Mouse (Mus musculus) MEL (cell line): Measurements from ENCODE around the gene Egln3. TPM values are rescaled to one million over a fixed set of nuclear protein-coding genes. Genes with fewer than 3 reads are reported as not detected.
A peak's percentile ranks its signal among the peaks of the same experiment; 100 is the strongest.

Experiments
- DNase-seq: peaks from one replicate; pipeline ENCODE4 v3.0.0; 2011; ENCODE audit warnings: low read depth, low spot score
- H3K27ac ChIP-seq: 2 replicates; pipeline ENCODE4 v1.5.1; 2012; ENCODE audit warnings: low read depth, mild to moderate bottlenecking, control low read depth, low read length, moderate library complexity; ENCODE audit not compliant: control insufficient read depth
- H3K27me3 ChIP-seq, 2 experiments: fragments of 150-350 bp in 1 of 2; sonication (generic) in 1 of 2; 2 replicates each; pipeline ENCODE4 v1.6.1; 2012; ENCODE audit warnings: low read length in 2 of 2, mild to moderate bottlenecking in 2 of 2, improper control_type of control experiment in 1 of 2, moderate library complexity in 1 of 2; ENCODE audit not compliant: insufficient read depth in 2 of 2, control insufficient read depth in 1 of 2
- H3K36me3 ChIP-seq, 2 experiments: 2 replicates each; pipeline ENCODE4 v1.6.1; 2012 to 2014; ENCODE audit warnings: low read length in 2 of 2, improper control_type of control experiment in 1 of 2, inconsistent platforms in 1 of 2, mild to moderate bottlenecking in 1 of 2; ENCODE audit not compliant: insufficient read depth in 2 of 2, control insufficient read depth in 1 of 2
- H3K4me1 ChIP-seq, 2 experiments: fragments of 150-350 bp in 1 of 2; sonication (generic) in 1 of 2; 2 replicates each; pipeline ENCODE4 v1.6.1; 2012; ENCODE audit warnings: low read length in 2 of 2, improper control_type of control experiment in 1 of 2, mild to moderate bottlenecking in 1 of 2; ENCODE audit not compliant: insufficient read depth in 2 of 2, control insufficient read depth in 1 of 2
- H3K4me3 ChIP-seq, 2 experiments: fragments of 150-350 bp in 1 of 2; sonication (generic) in 1 of 2; 2 replicates each; pipeline ENCODE4 v1.5.1; 2012; ENCODE audit warnings: low read depth in 2 of 2, low read length in 2 of 2, mild to moderate bottlenecking in 2 of 2, moderate library complexity in 2 of 2, control low read depth in 1 of 2, improper control_type of control experiment in 1 of 2; ENCODE audit not compliant: control insufficient read depth in 1 of 2, insufficient read depth in 1 of 2
- H3K79me2 ChIP-seq: 2 replicates; pipeline ENCODE4 v1.6.1; 2012; ENCODE audit warnings: mild to moderate bottlenecking, low read length, moderate library complexity; ENCODE audit not compliant: control insufficient read depth, poor library complexity, insufficient read depth
- H3K9ac ChIP-seq: 2 replicates; pipeline ENCODE4 v1.6.1; 2012; ENCODE audit warnings: low read depth, mild to moderate bottlenecking, control low read depth, low read length, moderate library complexity; ENCODE audit not compliant: control insufficient read depth, poor library complexity, severe bottlenecking
- H3K9me3 ChIP-seq: fragments of 150-350 bp; sonication (generic); replicated peaks from 2 replicates; pipeline ENCODE4 v1.6.1; 2012; ENCODE audit warnings: mild to moderate bottlenecking, low read length, improper control_type of control experiment, moderate library complexity; ENCODE audit not compliant: insufficient read depth
- CHD1 ChIP-seq: IDR thresholded peaks from 2 replicates; pipeline ENCODE4 v1.6.1; 2012; ENCODE audit warnings: low read depth, mild to moderate bottlenecking, inconsistent platforms, low read length, improper control_type of control experiment
- CTCF ChIP-seq, 3 experiments: IDR thresholded peaks in 2 of 3; conservative IDR thresholded peaks in 1 of 3; 2 replicates each; pipeline ENCODE4 v1.5.1; 2011 to 2012; ENCODE audit warnings: low read length in 3 of 3, low read depth in 2 of 3, mild to moderate bottlenecking in 2 of 3, improper control_type of control experiment in 1 of 3, inconsistent platforms in 1 of 3, mixed read lengths in 1 of 3, moderate library complexity in 1 of 3; ENCODE audit not compliant: control insufficient read depth in 1 of 3, insufficient read depth in 1 of 3, poor library complexity in 1 of 3, severe bottlenecking in 1 of 3
- ELF1 ChIP-seq: IDR thresholded peaks from 2 replicates; pipeline ENCODE4 v1.6.1; 2014; ENCODE audit warnings: low read depth, mild to moderate bottlenecking, inconsistent platforms, low read length, improper control_type of control experiment, moderate library complexity
- EP300 ChIP-seq, 2 experiments: IDR thresholded peaks; 2 replicates each; pipeline ENCODE4 v1.6.1; 2011; ENCODE audit warnings: improper control_type of control experiment in 2 of 2, low read length in 2 of 2, low read depth in 1 of 2, mild to moderate bottlenecking in 1 of 2
- GATA1 ChIP-seq: IDR thresholded peaks from 2 replicates; pipeline ENCODE4 v1.6.1; 2011; ENCODE audit warnings: low read depth, low read length, improper control_type of control experiment
- JUND ChIP-seq: IDR thresholded peaks from 2 replicates; pipeline ENCODE4 v1.6.1; 2011; ENCODE audit warnings: low read depth, mild to moderate bottlenecking, improper control_type of control experiment, low read length
- MEF2A ChIP-seq: IDR thresholded peaks from 2 replicates; pipeline ENCODE4 v1.6.1; 2014; ENCODE audit warnings: low read depth, mild to moderate bottlenecking, inconsistent platforms, low read length, improper control_type of control experiment; ENCODE audit not compliant: poor library complexity, insufficient replicate concordance, severe bottlenecking; ENCODE audit errors: extremely low read depth
- MYB ChIP-seq: IDR thresholded peaks from 2 replicates; pipeline ENCODE4 v1.6.1; 2011; ENCODE audit warnings: mild to moderate bottlenecking, low read depth, low read length, improper control_type of control experiment
- MYC ChIP-seq: IDR thresholded peaks from 2 replicates; pipeline ENCODE4 v1.6.1; 2011; ENCODE audit warnings: low read depth, mild to moderate bottlenecking, low read length, improper control_type of control experiment, moderate library complexity
- RAD21 ChIP-seq: IDR thresholded peaks from 2 replicates; pipeline ENCODE4 v1.6.1; 2011; ENCODE audit warnings: mild to moderate bottlenecking, low read depth, low read length, improper control_type of control experiment
- RCOR1 ChIP-seq: IDR thresholded peaks from 2 replicates; pipeline ENCODE4 v1.6.1; 2012; ENCODE audit warnings: low read depth, mild to moderate bottlenecking, inconsistent platforms, low read length, improper control_type of control experiment
- SMC3 ChIP-seq: IDR thresholded peaks from 2 replicates; pipeline ENCODE4 v1.6.1; 2011; ENCODE audit warnings: low read depth, low read length, improper control_type of control experiment
- USF2 ChIP-seq, 2 experiments: IDR thresholded peaks; 2 replicates each; pipeline ENCODE4 v1.6.1; 2011 to 2012; ENCODE audit warnings: improper control_type of control experiment in 2 of 2, low read length in 2 of 2, borderline replicate concordance in 1 of 2, inconsistent platforms in 1 of 2, low read depth in 1 of 2, mild to moderate bottlenecking in 1 of 2; ENCODE audit not compliant: insufficient read depth in 1 of 2
- ZC3H11A ChIP-seq: IDR thresholded peaks from 2 replicates; pipeline ENCODE4 v1.6.1; 2012; ENCODE audit warnings: low read depth, mild to moderate bottlenecking, inconsistent platforms, low read length, improper control_type of control experiment
- ZKSCAN1 ChIP-seq: IDR thresholded peaks from 2 replicates; pipeline ENCODE4 v1.6.1; 2012; ENCODE audit warnings: low read depth, mild to moderate bottlenecking, inconsistent platforms, low read length, improper control_type of control experiment, moderate library complexity
- ZNF384 ChIP-seq: IDR thresholded peaks from 2 replicates; pipeline ENCODE4 v1.6.1; 2012; ENCODE audit warnings: low read depth, mild to moderate bottlenecking, inconsistent platforms, low read length, improper control_type of control experiment
- polyA plus RNA-seq, 2 experiments: library from polyadenylated mRNA; stranded (reverse) in 1 of 2; unstranded in 1 of 2; fragments of >175 nt in 1 of 2; fragments of >200 nt in 1 of 2; gene quantifications; 2 replicates each; pipeline versions ENCODE4 v1.2.1 to v1.2.4; 2012; ENCODE audit warnings: low replicate concordance in 2 of 2, low read depth in 1 of 2; ENCODE audit not compliant: insufficient read length in 2 of 2, insufficient read depth in 1 of 2, missing spikeins in 1 of 2
- total RNA-seq: library from RNA; depleted of rRNA; stranded (reverse); fragments of 300-350 nt; gene quantifications from 2 replicates; pipeline ENCODE4 v1.2.3, GENCODE M21; 2012

The Egln3 gene
- total and polyA plus RNA-seq, 3 experiments = 3.2 to 30.1 TPM; not detected in 1

DNA sequence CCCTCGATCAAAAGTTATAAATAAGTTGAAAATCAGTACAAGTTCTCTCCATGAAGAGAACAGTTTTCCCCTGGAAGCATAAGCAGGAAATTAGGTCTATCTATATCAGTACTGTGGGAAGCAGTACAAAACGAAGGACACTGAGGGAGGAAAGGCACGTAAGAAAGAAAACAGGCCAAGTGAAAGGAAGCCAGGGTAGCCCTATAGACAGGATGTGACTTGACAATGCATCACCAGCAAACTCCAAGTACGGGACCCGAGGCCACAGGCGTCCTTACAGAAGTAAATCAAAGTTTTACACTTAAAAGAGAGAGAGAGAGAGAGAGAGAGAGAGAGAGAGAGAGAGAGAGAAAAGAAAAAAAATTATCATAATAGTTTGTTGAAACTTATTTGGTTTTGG, 2.8 kb downstream of the Egln3 start:
- H3K9ac ChIP-seq = no peak overlapping the region
- no peak overlapping the region for H3K27ac ChIP-seq
- peaks cover 0 to 5% of the 10 kb centered on the region in 2 experiments; a peak in 2 of 4 replicates for H3K36me3 ChIP-seq
- peak overlapping the region; percentile 2 to 77; a peak in 2 of 4 replicates for H3K4me3 ChIP-seq
- DNase-seq = peak; percentile 43
- no peaks in the 10 kb centered on the region for H3K9me3 ChIP-seq
- H3K27me3 ChIP-seq = no peaks in the 10 kb centered on the region
- H3K79me2 ChIP-seq = peaks cover 3% of the 10 kb centered on the region; the same call in 1 of the 2 replicates
- no peak for TF ChIP-seq ZC3H11A
- TF ChIP-seq MYB = no peak
- TF ChIP-seq ZNF384 = peak; percentile 10; the same call in 1 of the 2 replicates
- TF ChIP-seq, all 39 proteins: peak for 1
- H3K4me1 ChIP-seq = peaks cover 8 to 13% of the 10 kb centered on the region in 2 experiments; a peak in 3 of 4 replicates

GRCm38 (mm10) chr12:54200172-54200571, 3.5 kb downstream of the Egln3 start:
- peaks cover 3% of the 10 kb centered on the region; the same call in 1 of the 2 replicates for H3K79me2 ChIP-seq
- H3K4me1 ChIP-seq = peaks cover 8 to 13% of the 10 kb centered on the region in 2 experiments; a peak in 3 of 4 replicates
- H3K9me3 ChIP-seq = no peaks in the 10 kb centered on the region
- no peak overlapping the region for H3K9ac ChIP-seq
- no peaks in the 10 kb centered on the region for H3K27me3 ChIP-seq
- no peak overlapping the region for H3K27ac ChIP-seq
- peak overlapping the region; percentile 18 to 77; a peak in 2 of 4 replicates for H3K4me3 ChIP-seq
- peak; percentile 63 for DNase-seq
- peak; percentile 37; the same call in 1 of the 2 replicates for TF ChIP-seq GATA1
- TF ChIP-seq ZNF384 = no peak
- no peak for TF ChIP-seq ELF1
- peak; percentile 53 for TF ChIP-seq SMC3
- peak; percentile 55 to 63 (median 63) for TF ChIP-seq CTCF (IDR thresholded peaks at IDR 0.05 in 2 of 3, conservative IDR thresholded peaks at IDR 0.05 in 1 of 3; ENCODE audit: control insufficient read depth in 1 of 3, insufficient read depth in 1 of 3, low read depth in 2 of 3, low read length in 3 of 3, poor library complexity in 1 of 3, severe bottlenecking in 1 of 3)
- peak; percentile 49 for TF ChIP-seq RAD21
- 0 out of 2 replicates have a peak, but pooled peaks have one; percentile 4 for TF ChIP-seq MYB
- TF ChIP-seq EP300 (IDR thresholded peaks at IDR 0.05; ENCODE audit: low read depth in 1 of 2, low read length in 2 of 2) = no peak
- peak; percentile 58 for TF ChIP-seq ZC3H11A
- TF ChIP-seq CHD1 = no peak
- peaks cover 0 to 5% of the 10 kb centered on the region in 2 experiments; a peak in 2 of 4 replicates for H3K36me3 ChIP-seq

DNA sequence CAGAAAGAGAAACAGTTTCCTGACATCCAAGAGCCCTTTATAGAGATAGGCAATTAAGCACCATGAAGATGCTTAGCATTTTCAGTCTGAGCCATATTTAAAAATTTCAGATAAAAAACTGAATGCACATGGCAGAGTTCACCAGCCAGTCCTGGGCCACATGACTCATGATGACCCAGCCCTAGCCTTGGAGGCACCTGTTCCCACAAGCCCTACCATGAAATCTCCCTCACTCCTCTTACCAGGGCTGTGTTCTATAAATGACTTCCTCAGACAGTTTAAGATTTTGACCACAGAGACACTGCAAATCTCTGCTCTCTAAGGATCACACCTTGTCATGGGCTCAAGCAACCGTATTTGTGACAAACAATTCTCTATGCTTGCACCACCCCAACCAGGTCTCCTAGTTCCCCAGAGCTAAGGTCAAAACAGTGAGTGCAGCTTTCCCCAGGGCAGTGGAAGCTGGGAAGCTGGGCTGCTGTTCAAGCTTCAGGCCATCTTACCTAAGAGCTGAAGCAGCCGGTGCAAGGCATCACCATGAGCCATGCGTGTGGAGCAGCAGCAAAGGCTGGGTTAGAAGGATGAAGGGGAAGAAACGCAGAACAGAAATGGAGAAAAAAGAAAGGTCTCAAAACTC, 5.3 kb downstream of the Egln3 start:
- Histone ChIP-seq H3K4me1 (peaks cover 8 to 13% of the 10 kb centered on the region in 2 experiments; a peak in 3 of 4 replicates), H3K9ac (no peak overlapping the region), H3K79me2 (peaks cover 3% of the 10 kb centered on the region; the same call in 1 of the 2 replicates), H3K27me3 (no peaks in the 10 kb centered on the region), H3K36me3 (peaks cover 0 to 5% of the 10 kb centered on the region in 2 experiments; a peak in 2 of 4 replicates), H3K4me3 (peak overlapping the region in 1 of 2 experiments; percentile 15; a peak in 1 of 4 replicates), H3K27ac (no peak overlapping the region), H3K9me3 (no peaks in the 10 kb centered on the region)
- DNase-seq = no peak
- TF ChIP-seq RCOR1 = peak; percentile 36; the same call in 1 of the 2 replicates
- no peak for TF ChIP-seq MYC
- no peak for TF ChIP-seq MEF2A
- no peak for TF ChIP-seq RAD21
- no peak for TF ChIP-seq ZKSCAN1
- no peak for TF ChIP-seq ELF1
- no peak for TF ChIP-seq JUND
- TF ChIP-seq USF2 (IDR thresholded peaks at IDR 0.05; ENCODE audit: borderline replicate concordance in 1 of 2, insufficient read depth in 1 of 2, low read depth in 1 of 2, low read length in 2 of 2) = no peak
